In genomic region chr3:114889764-114890163, GRCm38 (mm10) we compare ENCODE assay signal across 23 mouse cellular contexts. TPM values are rescaled to one million over a fixed set of nuclear protein-coding genes. Genes with fewer than 3 reads are reported as not detected.
"Had no signal": no experiment of that assay in that cellular context is flagged by ENCODE, and none has a peak within 500 bp of the region (broad histone marks: within the 10 kb centered on the region; RNA-seq: fewer than 3 reads in every experiment).

No protein-coding gene starts in this region.

- H3K36me3 ChIP-seq: kidney, embryonic 15.5 days; limb, embryonic 10.5 days; limb, embryonic 13.5 days; liver, embryonic 12.5 days; liver, embryonic 15.5 days; midbrain, embryonic 12.5 days; midbrain, embryonic 15.5 days; neural tube, embryonic 12.5 days; neural tube, embryonic 15.5 days; stomach, embryonic 15.5 days had no signal

- H3K4me3 ChIP-seq: kidney, embryonic 15.5 days; limb, embryonic 10.5 days; limb, embryonic 13.5 days; liver, embryonic 12.5 days; liver, embryonic 15.5 days; midbrain, embryonic 12.5 days; midbrain, embryonic 15.5 days; neural tube, embryonic 12.5 days; neural tube, embryonic 15.5 days; stomach, embryonic 15.5 days had no signal

- ATAC-seq: liver, embryonic 12.5 days; midbrain, embryonic 15.5 days had no signal

- DNase-seq: kidney, adult 11 months; kidney, adult 8-10 months; kidney, postnatal 14 days; kidney, postnatal 4 days; layer of hippocampus, adult 9-11 months; liver; lung, adult 2 months; lung, postnatal 14 days; lung, postnatal 4 days; right cerebral cortex, adult 18-20 months; right cerebral cortex, postnatal 14 days; right cerebral cortex, postnatal 4 days; thymus, postnatal 4 days had no signal

- H3K27ac ChIP-seq: kidney, embryonic 15.5 days; limb, embryonic 10.5 days; limb, embryonic 13.5 days; liver, embryonic 12.5 days; liver, embryonic 15.5 days; midbrain, embryonic 12.5 days; midbrain, embryonic 15.5 days; neural tube, embryonic 12.5 days; neural tube, embryonic 15.5 days; stomach, embryonic 15.5 days had no signal

- H3K27me3 ChIP-seq: kidney, embryonic 15.5 days; limb, embryonic 13.5 days; liver, embryonic 12.5 days; liver, embryonic 15.5 days; midbrain, embryonic 12.5 days; midbrain, embryonic 15.5 days; neural tube, embryonic 12.5 days; neural tube, embryonic 15.5 days; stomach, embryonic 15.5 days had no signal

- H3K9me3 ChIP-seq: kidney, embryonic 15.5 days; limb, embryonic 10.5 days; limb, embryonic 13.5 days; liver, embryonic 12.5 days; liver, embryonic 15.5 days; midbrain, embryonic 12.5 days; midbrain, embryonic 15.5 days; neural tube, embryonic 12.5 days; neural tube, embryonic 15.5 days; stomach, embryonic 15.5 days had no signal

- H3K4me1 ChIP-seq: kidney, embryonic 15.5 days; limb, embryonic 10.5 days; limb, embryonic 13.5 days; liver, embryonic 12.5 days; liver, embryonic 15.5 days; midbrain, embryonic 12.5 days; midbrain, embryonic 15.5 days; neural tube, embryonic 12.5 days; neural tube, embryonic 15.5 days; stomach, embryonic 15.5 days had no signal

RNA-seq across cellular contexts. Expression of gene Olfm3, which starts 14.1 kb away (rescaled TPM):
- polyA plus RNA-seq: liver, embryonic 12.5 days; liver, embryonic 15.5 days; lung, adult 2 months had no signal
